Mouse (Mus musculus) monocyte, adult 5-6 weeks (primary cell): ENCODE data around the gene Olfr1196. TPM values are rescaled to one million over a fixed set of nuclear protein-coding genes. Genes with fewer than 3 reads are reported as not detected.
"Not testable (repeated sequence)": the region's sequence is repeated elsewhere in the genome, so short reads cannot be mapped to it uniquely, and the experiment has no call there.

ENCODE experiments used
- ATAC-seq: fragments of 153-309, 156-312 bp; replicated peaks from 2 replicates; pipeline ENCODE4 v1.8.0; 2017; ENCODE audit warnings: mild to moderate bottlenecking; ENCODE audit not compliant: low TSS enrichment, insufficient number of reproducible peaks, severe bottlenecking, poor library complexity, low FRiP score
- total RNA-seq: library from RNA; stranded (forward); fragments of 200-1000, 200-491, 200-594 nt; gene quantifications from 3 replicates; pipeline ENCODE4 v1.2.3, GENCODE M21; 2017

The Olfr1196 gene
- total RNA-seq, result not detected in 3 replicates

GRCm38 (mm10) chr2:88704497-88704896, at the start of gene Olfr1196:
Gene Olfr1196 (minus strand): TSS chr2:88704597.
- no peak for ATAC-seq

GRCm38 (mm10) chr2:88751270-88751669, 46.9 kb upstream of the Olfr1196 start, which contains the start of gene Olfr1198:
Gene Olfr1198 (minus strand): TSS chr2:88751370.
- no peak for ATAC-seq

DNA sequence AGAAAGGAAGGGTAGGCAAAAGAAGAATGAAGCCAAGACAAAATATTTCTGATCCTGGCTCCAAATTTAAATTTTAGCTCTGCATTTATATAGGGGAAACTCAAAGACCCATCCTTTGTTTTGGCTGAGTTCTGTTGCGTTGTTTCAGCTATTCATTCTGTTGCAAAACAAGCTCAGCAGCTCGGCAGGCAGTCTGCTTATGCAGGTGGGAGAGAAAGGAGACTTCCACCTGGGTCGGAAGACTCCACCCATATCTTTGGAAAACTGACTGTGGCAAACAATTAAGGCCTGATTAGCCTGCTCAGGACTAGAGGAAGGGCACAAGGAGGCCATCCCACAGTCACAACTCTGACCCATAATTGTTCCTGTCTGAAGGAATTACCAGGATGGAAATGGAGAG, 39.0 kb upstream of the Olfr1196 start:
- ATAC-seq, result no peak

- no peak for ATAC-seq
Observed at GRCm38 (mm10) chr2:88732266-88732665, 27.9 kb upstream of the Olfr1196 start, which contains the start of gene Olfr1197. Gene Olfr1197 (minus strand): TSS chr2:88732366.

GRCm38 (mm10) chr2:88689087-88689486, 15.3 kb downstream of the Olfr1196 start, which contains the start of gene Olfr1195:
Gene Olfr1195 (minus strand): TSS chr2:88689187.
- ATAC-seq, result no peak

DNA sequence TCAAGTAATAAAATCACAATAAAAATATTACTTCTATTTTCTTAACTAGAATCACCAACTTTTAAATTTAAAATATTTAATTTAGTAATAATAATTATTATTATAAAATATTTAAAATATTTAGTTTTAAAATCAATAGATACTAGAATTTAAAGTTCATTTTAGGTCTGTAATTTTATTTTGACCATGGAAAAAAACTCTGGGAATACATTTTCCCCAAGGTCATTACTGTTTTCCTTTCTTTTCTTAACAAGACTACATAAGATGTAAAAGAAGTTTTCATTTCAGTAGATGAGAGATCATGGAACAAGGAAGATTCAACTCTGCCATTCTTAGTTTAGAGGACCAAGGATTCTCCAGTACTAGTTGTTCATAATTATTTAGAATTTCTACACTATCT, 29.1 kb downstream of the Olfr1196 start, which contains the start of gene Olfr1193:
TSS of gene Olfr1193 (plus strand) at position 301 of the 400 bp plus-strand sequence.
- ATAC-seq, result not testable (repeated sequence)

- no peak for ATAC-seq
Observed at GRCm38 (mm10) chr2:88648209-88648608, 56.2 kb downstream of the Olfr1196 start, which contains the start of gene Olfr1192-ps1. Gene Olfr1192-ps1 (plus strand): TSS chr2:88648509.

Other genes with a start within 250 kb of the Olfr1196 start
- gene Olfr1183, start 249.7 kb downstream of the Olfr1196 start, total RNA-seq, result 0.19 TPM in 1 of 3 replicates, not detected in the others
- not detected in 3 replicates for gene Olfr1184, start 221.0 kb downstream of the Olfr1196 start, total RNA-seq
- gene Olfr1185-ps1, start 211.3 kb downstream of the Olfr1196 start, total RNA-seq, result not detected in 3 replicates
- not detected in 3 replicates for gene Olfr1186, start 186.0 kb downstream of the Olfr1196 start, total RNA-seq
- gene Olfr1188, start 147.7 kb downstream of the Olfr1196 start, total RNA-seq, result not detected in 3 replicates
- not detected in 3 replicates for gene Olfr1189, start 118.1 kb downstream of the Olfr1196 start, total RNA-seq
- gene Olfr1191-ps1, start 64.1 kb downstream of the Olfr1196 start, total RNA-seq, result not detected in 3 replicates
- gene Olfr1192-ps1, start 56.1 kb downstream of the Olfr1196 start, total RNA-seq, result not detected in 3 replicates
- not detected in 3 replicates for gene Olfr1193, start 29.0 kb downstream of the Olfr1196 start, total RNA-seq
- gene Olfr1195, start 15.4 kb downstream of the Olfr1196 start, total RNA-seq, result not detected in 3 replicates
- gene Olfr1197, start 27.8 kb upstream of the Olfr1196 start, total RNA-seq, result not detected in 3 replicates
- gene Olfr1198, start 46.8 kb upstream of the Olfr1196 start, total RNA-seq, result not detected in 3 replicates
- not detected in 3 replicates for gene Olfr1199, start 55.9 kb upstream of the Olfr1196 start, total RNA-seq
- gene Olfr1200, start 65.9 kb upstream of the Olfr1196 start, total RNA-seq, result not detected in 3 replicates
- not detected in 3 replicates for gene Olfr1201, start 88.4 kb upstream of the Olfr1196 start, total RNA-seq
- not detected in 3 replicates for gene Olfr1202, start 109.9 kb upstream of the Olfr1196 start, total RNA-seq
- not detected in 3 replicates for gene Olfr1205, start 125.1 kb upstream of the Olfr1196 start, total RNA-seq
- not detected in 3 replicates for gene Olfr1204, start 144.7 kb upstream of the Olfr1196 start, total RNA-seq
- gene Olfr1206, start 158.6 kb upstream of the Olfr1196 start, total RNA-seq, result not detected in 3 replicates
- gene Olfr1208, start 197.7 kb upstream of the Olfr1196 start, total RNA-seq, result not detected in 3 replicates
- not detected in 3 replicates for gene Olfr1209, start 210.6 kb upstream of the Olfr1196 start, total RNA-seq
- 0.75 TPM in 1 of 3 replicates, not detected in the others for gene Olfr1211, start 233.5 kb upstream of the Olfr1196 start, total RNA-seq
- not detected in 3 replicates for gene Olfr1212, start 249.4 kb upstream of the Olfr1196 start, total RNA-seq